Mouse (Mus musculus): ENCODE measurements around the gene Pom121. TPM values are rescaled to one million over a fixed set of nuclear protein-coding genes. Genes with fewer than 3 reads are reported as not detected.
"Not testable (repeated sequence)": the region's sequence is repeated elsewhere in the genome, so short reads cannot be mapped to it uniquely, and the experiment has no call there.

Pom121 gene
- polyA plus RNA-seq, 1 experiment from 2014 or later: 17.0 TPM

GRCm38 (mm10) chr5:135395826-135396225 lies 1.5 kb upstream of the Pom121 start:
- Histone ChIP-seq H3K27ac (no peak overlapping the region), H3K4me2 (replicated peaks) (no peak overlapping the region)
- ATAC-seq (ENCODE audit: low FRiP score, low read depth): no peak

GRCm38 (mm10) chr5:135383771-135384170 lies 10.6 kb downstream of the Pom121 start:
- peaks cover 96% of the 10 kb centered on the region for H3K36me3 ChIP-seq
- H3K4me1 ChIP-seq: no peaks in the 10 kb centered on the region
- H3K4me2 ChIP-seq (replicated peaks): no peak overlapping the region
- 85% methylated on average over 10 of the region's 10 CpGs for WGBS
- H3K27me3 ChIP-seq (replicated peaks): no peaks in the 10 kb centered on the region
- H3K27ac ChIP-seq: no peak overlapping the region
- no peaks in the 10 kb centered on the region for H3K9me3 ChIP-seq
- H3K4me3 ChIP-seq: no peak overlapping the region
- no peak for ATAC-seq (ENCODE audit: low FRiP score, low read depth)
- no peak overlapping the region for H3K9ac ChIP-seq

More at GRCm38 (mm10) chr5:135395826-135396225, 1.5 kb upstream of the Pom121 start:
- Histone ChIP-seq H3K36me3 (peaks cover 16% of the 10 kb centered on the region), H3K27me3 (replicated peaks) (peaks cover 4% of the 10 kb centered on the region; the same call in 1 of the 2 replicates), H3K4me1 (peaks cover 10% of the 10 kb centered on the region), H3K4me3 (no peak overlapping the region), H3K9ac (no peak overlapping the region), H3K9me3 (no peaks in the 10 kb centered on the region)
- WGBS: 53% methylated on average over 5 of the region's 5 CpGs

- H3K9me3 ChIP-seq: no peaks in the 10 kb centered on the region
- no peak overlapping the region for H3K9ac ChIP-seq
- WGBS: 94% methylated on average over 7 of the region's 7 CpGs
- H3K27me3 ChIP-seq (replicated peaks): no peaks in the 10 kb centered on the region
- H3K36me3 ChIP-seq: peaks cover 96% of the 10 kb centered on the region
- H3K4me3 ChIP-seq: no peak overlapping the region
- no peaks in the 10 kb centered on the region for H3K4me1 ChIP-seq
- no peak overlapping the region for H3K27ac ChIP-seq
- no peak overlapping the region for H3K4me2 ChIP-seq (replicated peaks)
- ATAC-seq (ENCODE audit: low FRiP score, low read depth): no peak
These were observed 11.6 kb downstream of the Pom121 start for GRCm38 (mm10) chr5:135382746-135383145.

GRCm38 (mm10) chr5:135381356-135381925 lies 12.9 kb downstream of the Pom121 start:
- H3K4me1 ChIP-seq: no peaks in the 10 kb centered on the region
- H3K4me2 ChIP-seq (replicated peaks): no peak overlapping the region
- H3K4me3 ChIP-seq: no peak overlapping the region
- H3K9ac ChIP-seq: no peak overlapping the region
- ATAC-seq (ENCODE audit: low FRiP score, low read depth): no peak
- H3K27ac ChIP-seq: no peak overlapping the region
- H3K9me3 ChIP-seq: no peaks in the 10 kb centered on the region
- H3K27me3 ChIP-seq (replicated peaks): no peaks in the 10 kb centered on the region
- H3K36me3 ChIP-seq: peaks cover 89% of the 10 kb centered on the region
- WGBS: 95% methylated on average over 10 of the region's 10 CpGs

- Histone ChIP-seq H3K9me3 (no peaks in the 10 kb centered on the region), H3K36me3 (peaks cover 93% of the 10 kb centered on the region), H3K27ac (no peak overlapping the region), H3K4me2 (replicated peaks) (no peak overlapping the region), H3K4me3 (no peak overlapping the region), H3K4me1 (no peaks in the 10 kb centered on the region), H3K9ac (no peak overlapping the region), H3K27me3 (replicated peaks) (no peaks in the 10 kb centered on the region)
- no peak for ATAC-seq (ENCODE audit: low FRiP score, low read depth)
- 98% methylated on average over 4 of the region's 4 CpGs for WGBS
These were observed 13.7 kb downstream of the Pom121 start for GRCm38 (mm10) chr5:135380681-135381080.

GRCm38 (mm10) chr5:135376341-135376740 lies 18.0 kb downstream of the Pom121 start:
- Histone ChIP-seq H3K4me2 (replicated peaks) (no peak overlapping the region), H3K9me3 (0 out of 2 replicates have a peak, but pooled peaks cover 4% of the 10 kb centered on the region), H3K27ac (no peak overlapping the region), H3K27me3 (replicated peaks) (no peaks in the 10 kb centered on the region), H3K4me3 (no peak overlapping the region), H3K36me3 (peaks cover 88% of the 10 kb centered on the region), H3K9ac (no peak overlapping the region), H3K4me1 (no peaks in the 10 kb centered on the region)
- WGBS: 75% methylated on average over 2 of the region's 2 CpGs
- ATAC-seq (ENCODE audit: low FRiP score, low read depth): no peak

GRCm38 (mm10) chr5:135375167-135375566 lies 19.2 kb downstream of the Pom121 start:
- no peak for ATAC-seq (ENCODE audit: low FRiP score, low read depth)
- 0 out of 2 replicates have a peak, but pooled peaks cover 4% of the 10 kb centered on the region for H3K9me3 ChIP-seq
- no peak overlapping the region for H3K4me2 ChIP-seq (replicated peaks)
- WGBS: 91% methylated on average over 8 of the region's 8 CpGs
- H3K36me3 ChIP-seq: peaks cover 77% of the 10 kb centered on the region
- H3K27me3 ChIP-seq (replicated peaks): no peaks in the 10 kb centered on the region
- no peak overlapping the region for H3K9ac ChIP-seq
- no peak overlapping the region for H3K27ac ChIP-seq
- peaks cover 8% of the 10 kb centered on the region for H3K4me1 ChIP-seq
- no peak overlapping the region for H3K4me3 ChIP-seq

- H3K27ac ChIP-seq: no peak overlapping the region
- no peak for ATAC-seq (ENCODE audit: low FRiP score, low read depth)
- H3K36me3 ChIP-seq: peaks cover 61% of the 10 kb centered on the region
- peaks cover 8% of the 10 kb centered on the region for H3K4me1 ChIP-seq
- 0 out of 2 replicates have a peak, but pooled peaks cover 4% of the 10 kb centered on the region for H3K9me3 ChIP-seq
- no peaks in the 10 kb centered on the region for H3K27me3 ChIP-seq (replicated peaks)
- no peak overlapping the region for H3K4me3 ChIP-seq
- no peak overlapping the region for H3K4me2 ChIP-seq (replicated peaks)
- no peak overlapping the region for H3K9ac ChIP-seq
- WGBS: 95% methylated on average over 5 of the region's 5 CpGs
These were observed 20.7 kb downstream of the Pom121 start for GRCm38 (mm10) chr5:135373601-135374000.

- Histone ChIP-seq H3K4me3 (no peak overlapping the region), H3K27ac (no peak overlapping the region), H3K27me3 (replicated peaks) (no peaks in the 10 kb centered on the region), H3K4me2 (replicated peaks) (no peak overlapping the region), H3K9ac (no peak overlapping the region), H3K4me1 (peaks cover 8% of the 10 kb centered on the region), H3K9me3 (0 out of 2 replicates have a peak, but pooled peaks cover 4% of the 10 kb centered on the region), H3K36me3 (peaks cover 44% of the 10 kb centered on the region)
- ATAC-seq (ENCODE audit: low FRiP score, low read depth): no peak
- WGBS: 95% methylated on average over 13 of the region's 13 CpGs
These were observed 23.2 kb downstream of the Pom121 start for GRCm38 (mm10) chr5:135371195-135371594.

- no peak within 1 kb of the TSS for H3K27ac ChIP-seq
- H3K4me1 ChIP-seq: peaks cover 8% of the 10 kb centered on the region
- peak; percentile 49 for ATAC-seq (ENCODE audit: low FRiP score, low read depth)
- peak within 1 kb of the TSS; percentile 96 for H3K4me2 ChIP-seq (replicated peaks)
- H3K9ac ChIP-seq: peak within 1 kb of the TSS; percentile 89
- H3K4me3 ChIP-seq: peak within 1 kb of the TSS; percentile 91
- H3K9me3 ChIP-seq: 0 out of 2 replicates have a peak, but pooled peaks cover 4% of the 10 kb centered on the region
- 1% methylated on average over 64 of the region's 64 CpGs for WGBS
- H3K27me3 ChIP-seq (replicated peaks): no peaks in the 10 kb centered on the region
- peaks cover 32% of the 10 kb centered on the region for H3K36me3 ChIP-seq
These were observed 24.3 kb downstream of the Pom121 start, which contains the start of gene Nsun5 for GRCm38 (mm10) chr5:135369787-135370654. Gene Nsun5 (plus strand): TSS chr5:135369953.

- H3K27ac ChIP-seq; ATAC-seq (ENCODE audit: low FRiP score, low read depth); H3K9me3 ChIP-seq; H3K27me3 ChIP-seq (replicated peaks); H3K4me1 ChIP-seq: not testable (repeated sequence)
- Histone ChIP-seq H3K9ac (peak overlapping the region; percentile 89; the same call in 1 of the 2 replicates), H3K4me2 (replicated peaks) (peak overlapping the region; percentile 96), H3K36me3 (peaks cover 24% of the 10 kb centered on the region), H3K4me3 (peak overlapping the region; percentile 91)
- 56% methylated on average over 9 of the region's 9 CpGs for WGBS
These were observed 25.1 kb downstream of the Pom121 start for GRCm38 (mm10) chr5:135369196-135369595.

GRCm38 (mm10) chr5:135368312-135368711 lies 26.0 kb downstream of the Pom121 start:
- Histone ChIP-seq H3K4me2 (replicated peaks) (no peak overlapping the region), H3K9ac (no peak overlapping the region), H3K36me3 (peaks cover 15% of the 10 kb centered on the region), H3K4me1 (peaks cover 8% of the 10 kb centered on the region), H3K27me3 (replicated peaks) (no peaks in the 10 kb centered on the region), H3K27ac (no peak overlapping the region), H3K4me3 (no peak overlapping the region), H3K9me3 (no peaks in the 10 kb centered on the region)
- WGBS: 81% methylated on average over 6 of the region's 6 CpGs
- no peak for ATAC-seq (ENCODE audit: low FRiP score, low read depth)

Data from neural tube, embryonic 12.5 days (tissue).